Mouse (Mus musculus): Measurements from ENCODE around the gene Eif3k. TPM values are rescaled to one million over a fixed set of nuclear protein-coding genes. Genes with fewer than 3 reads are reported as not detected.

Gene Eif3k
- total RNA-seq, 2 experiments from 2014 or later: 212 to 213 TPM

DNA sequence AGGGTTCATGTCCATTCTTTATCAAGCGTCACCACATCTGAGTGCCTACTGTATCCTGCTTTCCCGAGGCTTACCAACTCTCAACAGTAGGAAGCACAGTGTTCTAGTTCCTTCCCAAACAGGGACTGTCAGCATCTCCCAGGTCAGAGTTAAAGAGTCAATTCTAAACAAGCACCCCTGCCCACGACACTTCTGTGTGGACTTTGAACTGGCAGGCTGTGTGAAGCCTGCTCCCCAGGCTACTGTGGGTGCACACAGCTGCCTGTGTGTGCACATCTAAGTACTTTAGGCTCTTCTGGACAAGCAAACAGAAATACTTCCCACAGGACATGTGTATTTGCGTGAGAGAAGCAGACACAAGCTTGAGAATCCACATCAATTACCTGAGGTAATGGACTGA lies 40.1 kb downstream of the Eif3k start:
- intact Hi-C loops (cut with DNase I): no loop called here
- DNase-seq: no peak

DNA sequence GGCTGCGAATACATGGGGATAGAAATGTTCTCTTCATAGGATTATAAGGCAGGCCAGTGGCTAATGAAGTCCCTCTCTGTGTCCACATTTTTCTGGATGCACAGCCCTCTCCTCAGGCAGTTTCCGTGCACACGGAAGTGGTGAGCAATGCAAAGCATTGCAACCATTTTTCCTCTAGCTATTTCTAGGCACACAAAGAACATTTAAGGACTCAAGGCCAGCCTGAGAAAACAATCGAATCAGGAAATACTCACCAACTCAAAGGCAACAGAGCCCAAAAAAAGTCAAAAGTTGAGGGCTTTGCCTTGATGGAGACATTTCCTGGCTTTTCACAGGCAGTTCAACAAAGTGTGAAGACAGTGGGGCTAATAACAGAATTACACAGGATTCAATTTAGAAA lies 40.5 kb downstream of the Eif3k start:
- DNase-seq: no peak
- intact Hi-C loops (cut with DNase I): no loop called here

- intact Hi-C loops (cut with DNase I): no loop called here
Measured at GRCm38 (mm10) chr7:28939418-28940183, 42.1 kb downstream of the Eif3k start.

DNA sequence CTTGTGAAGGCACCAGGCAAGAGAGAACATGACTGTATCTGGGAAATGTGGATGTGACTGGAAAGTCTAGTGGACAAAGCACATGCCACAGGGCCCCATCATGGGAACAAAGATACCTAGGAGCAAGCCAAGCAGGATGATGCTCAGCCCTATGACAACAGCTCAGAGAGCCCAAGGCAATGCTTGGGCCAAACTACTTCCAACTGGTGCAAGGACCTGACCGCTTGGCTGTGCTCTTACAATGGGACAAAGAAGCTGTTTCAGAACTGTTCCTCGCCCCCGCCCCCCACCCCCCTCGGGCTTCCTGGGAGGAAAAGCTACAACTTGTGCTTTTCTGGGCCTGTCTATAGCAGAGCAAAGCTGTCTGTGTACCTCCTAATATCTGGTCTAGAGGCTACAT lies 43.0 kb downstream of the Eif3k start:
- intact Hi-C loops (cut with DNase I): no loop called here

More at GRCm38 (mm10) chr7:28939418-28940183, 42.1 kb downstream of the Eif3k start:
- DNase-seq: no peak

GRCm38 (mm10) chr7:28936787-28937186 lies 44.9 kb downstream of the Eif3k start:
- intact Hi-C loops (cut with DNase I): no loop called here
- DNase-seq: no peak

More for the DNA sequence above, 43.0 kb downstream of the Eif3k start:
- no peak for DNase-seq

DNA sequence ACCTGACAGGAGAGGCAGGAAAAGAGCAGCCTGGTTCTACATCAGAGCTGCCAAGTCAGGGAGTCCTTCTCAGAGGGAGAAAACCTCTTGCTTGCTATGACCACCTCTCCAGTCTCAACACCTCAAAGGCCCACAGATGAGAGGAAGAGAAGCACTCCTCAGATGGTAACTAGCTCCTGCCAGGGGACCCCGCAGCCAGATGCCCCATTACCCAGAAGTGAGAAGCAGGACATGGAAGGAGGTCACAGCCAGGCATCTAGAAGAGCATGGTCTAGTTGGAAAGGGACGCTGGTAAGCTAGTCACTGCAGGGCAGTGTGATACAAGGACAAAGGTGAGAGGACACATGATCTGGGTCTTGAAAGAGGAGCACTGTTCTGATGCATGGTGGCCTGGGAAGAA lies 47.8 kb downstream of the Eif3k start:
- DNase-seq: no peak
- intact Hi-C loops (cut with DNase I): no loop called here

- DNase-seq: no peak
- intact Hi-C loops (cut with DNase I): no loop called here
Measured at GRCm38 (mm10) chr7:28932421-28933041, 49.1 kb downstream of the Eif3k start.

- no peak for DNase-seq
- intact Hi-C loops (cut with DNase I): no loop called here
Measured at GRCm38 (mm10) chr7:28931695-28932039, 50.0 kb downstream of the Eif3k start.

DNA sequence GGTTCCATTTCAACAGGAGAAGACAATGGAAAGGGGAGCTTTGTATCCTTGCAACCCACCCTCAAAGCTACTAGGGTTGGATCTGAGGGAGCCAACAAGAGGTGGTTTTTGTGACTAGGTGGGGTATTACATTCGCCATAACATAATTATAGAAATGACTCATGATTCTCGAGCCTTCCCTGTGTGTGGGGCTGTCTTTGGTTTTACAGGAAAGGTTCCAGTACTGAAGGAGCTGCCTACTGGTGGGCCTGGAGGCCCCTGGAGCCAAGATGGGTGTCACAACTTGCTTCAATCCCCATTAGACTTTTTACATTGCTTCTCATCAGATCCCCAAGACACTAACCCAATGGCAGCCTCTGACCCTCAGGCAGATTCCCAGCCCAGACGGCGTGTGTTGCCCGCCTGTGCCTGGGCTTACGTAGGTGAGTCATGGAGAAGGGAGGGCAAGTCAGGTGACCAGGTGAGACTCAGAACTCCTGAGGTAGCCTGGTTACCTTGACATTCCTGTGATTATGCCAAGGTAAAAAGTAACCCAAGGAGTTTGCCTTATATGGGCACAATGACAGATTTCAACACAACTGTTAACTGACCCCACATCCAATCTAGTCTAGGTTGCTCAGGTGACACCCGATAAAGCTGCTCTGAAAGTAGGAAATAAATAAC lies 50.5 kb downstream of the Eif3k start:
- no peak for DNase-seq
- intact Hi-C loops (cut with DNase I): no loop called here

- no peak for DNase-seq
- intact Hi-C loops (cut with DNase I): no loop called here
Measured at GRCm38 (mm10) chr7:28930320-28931031, 51.2 kb downstream of the Eif3k start.

- intact Hi-C loops (cut with DNase I): no loop called here
- no peak for DNase-seq
Measured at GRCm38 (mm10) chr7:28929381-28929780, 52.3 kb downstream of the Eif3k start.

GRCm38 (mm10) chr7:28926172-28926571 lies 55.5 kb downstream of the Eif3k start:
- DNase-seq: no peak
- intact Hi-C loops (cut with DNase I): no loop called here

- no peak for DNase-seq
Measured at GRCm38 (mm10) chr7:28925317-28925716, 56.3 kb downstream of the Eif3k start.

GRCm38 (mm10) chr7:28924802-28925201 lies 56.9 kb downstream of the Eif3k start:
- DNase-seq: no peak
- intact Hi-C loops (cut with DNase I): no loop called here

More at GRCm38 (mm10) chr7:28925317-28925716, 56.3 kb downstream of the Eif3k start:
- intact Hi-C loops (cut with DNase I): no loop called here

DNA sequence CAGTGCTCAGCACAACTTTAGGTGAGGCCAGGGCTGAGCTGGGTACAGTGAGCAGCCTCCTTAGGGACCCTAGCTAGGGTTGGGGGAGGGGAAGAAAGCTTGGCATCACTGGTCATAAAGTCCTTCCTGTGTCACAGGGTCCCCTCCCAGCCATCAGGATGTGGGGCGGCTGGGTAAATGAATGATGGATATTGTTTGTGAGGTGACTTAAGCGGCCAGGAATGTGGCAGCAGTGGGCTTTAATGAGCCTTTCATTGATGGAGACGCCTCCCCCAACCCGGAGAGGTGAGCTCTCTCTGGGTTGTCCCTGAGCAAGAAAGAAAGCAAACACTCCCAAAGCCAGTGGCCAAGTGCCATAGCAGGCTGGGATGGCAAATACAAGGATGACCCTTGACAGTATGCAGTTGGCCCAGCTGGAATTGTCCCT lies 57.8 kb downstream of the Eif3k start:
- intact Hi-C loops (cut with DNase I): no loop called here
- no peak for DNase-seq

DNA sequence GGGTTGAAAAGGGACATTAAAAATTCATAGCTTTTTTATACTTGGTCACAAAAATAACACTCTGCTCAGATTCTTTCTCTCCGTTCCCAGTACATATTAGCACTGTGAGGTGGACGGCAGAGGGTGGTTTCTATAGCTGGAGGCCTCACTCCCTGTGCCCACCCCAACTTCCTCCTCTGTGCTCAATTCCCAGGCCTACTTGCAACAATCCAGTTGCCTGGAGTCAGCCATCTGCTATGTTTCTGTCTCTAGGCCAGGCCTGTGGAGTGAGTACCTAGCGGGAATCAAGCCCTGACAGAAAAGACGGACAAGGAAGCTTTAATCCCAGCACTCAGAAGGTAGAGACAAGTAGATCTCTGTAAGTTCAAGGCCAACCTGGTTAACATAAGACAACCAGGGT lies 59.1 kb downstream of the Eif3k start:
- no peak for DNase-seq
- intact Hi-C loops (cut with DNase I): no loop called here

- DNase-seq: peak; percentile 17
- intact Hi-C loops (cut with DNase I): no loop called here
Measured at GRCm38 (mm10) chr7:28921722-28922465, 59.8 kb downstream of the Eif3k start.
